Mouse (Mus musculus) c-Kit-positive CD71-negative TER-119-negative erythroid progenitor cells, embryonic 14.5 days (primary cell): Measurements from ENCODE around the gene Hoxa7.

Experiments used
- DNase-seq: peaks from one replicate; pipeline ENCODE4 v3.0.0-alpha.2; 2013; ENCODE audit warnings: low read depth

The Hoxa7 gene

DNA sequence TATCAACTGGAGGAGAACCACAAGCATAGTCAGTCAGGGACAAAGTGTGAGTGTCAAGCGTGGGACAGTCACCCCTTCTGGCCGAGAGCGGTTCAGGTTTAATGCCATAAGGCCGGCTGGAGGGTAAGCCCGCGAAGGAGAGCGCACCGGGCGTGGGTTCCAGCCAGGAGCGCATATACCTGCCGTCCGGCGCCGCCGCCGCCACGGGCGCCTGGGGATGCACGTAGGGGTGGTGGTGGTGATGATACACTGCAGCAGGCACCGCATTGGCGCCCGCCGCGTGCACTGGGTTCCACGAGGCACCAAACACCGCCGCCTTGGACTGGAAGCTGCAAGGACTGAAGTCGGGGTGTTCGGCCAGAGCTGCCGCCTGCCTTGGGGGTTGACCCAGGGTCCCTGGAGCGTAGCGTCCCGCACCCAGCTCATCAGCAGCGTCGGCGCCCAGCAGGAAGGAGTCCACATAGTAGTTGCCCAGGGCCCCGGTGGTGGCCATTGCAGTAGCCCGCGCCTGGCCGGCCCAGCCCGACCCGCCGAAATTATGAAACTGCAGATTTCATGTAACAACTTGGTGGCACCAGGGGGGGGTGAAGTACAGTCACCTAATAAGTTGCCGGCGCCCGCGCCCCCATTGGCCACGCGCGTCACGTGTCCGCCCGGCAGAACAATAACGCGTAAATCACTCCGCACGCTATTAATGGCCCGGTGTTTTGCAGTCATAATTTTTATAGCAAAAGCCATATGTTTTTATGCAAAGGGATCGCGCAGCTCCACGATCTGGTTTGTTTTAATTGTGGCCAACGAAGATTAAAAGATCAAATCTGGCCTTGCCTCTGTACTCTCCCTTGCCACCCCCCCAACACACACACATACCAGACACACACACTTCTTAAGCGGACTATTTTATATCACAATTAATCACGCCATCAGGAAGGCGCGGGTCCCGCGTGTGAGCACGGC, 4.2 kb upstream of the Hoxa7 start:
- no peak for DNase-seq

GRCm38 (mm10) chr6:52224895-52225611, 3.4 kb upstream of the Hoxa7 start:
- DNase-seq = no peak

GRCm38 (mm10) chr6:52223939-52224760, 2.5 kb upstream of the Hoxa7 start:
- no peak for DNase-seq

- no peak for DNase-seq
Observed at GRCm38 (mm10) chr6:52222729-52223128, 1.1 kb upstream of the Hoxa7 start.

GRCm38 (mm10) chr6:52221993-52222685, 485 bp upstream of the Hoxa7 start:
- DNase-seq = no peak

DNA sequence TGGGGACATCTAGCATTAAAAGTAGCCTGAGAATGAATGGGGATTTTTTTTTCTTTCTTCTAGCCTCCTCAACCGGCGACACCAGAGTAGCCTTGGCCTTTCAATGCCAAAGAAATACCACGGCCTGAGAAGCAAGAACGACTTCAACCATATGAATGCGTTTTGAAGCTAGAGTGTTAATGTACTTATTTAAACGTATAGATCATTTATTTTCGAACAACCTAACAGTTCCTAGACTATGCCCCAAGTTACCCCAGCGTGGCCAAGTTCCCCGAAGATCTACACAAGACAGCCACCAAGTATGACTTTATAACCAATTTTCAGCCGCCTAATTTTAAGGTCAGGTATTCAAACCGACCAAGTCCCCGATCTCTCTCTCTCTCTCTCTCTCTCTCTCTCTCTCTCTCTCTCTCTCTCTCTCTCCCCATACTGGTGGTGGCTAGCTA, 766 bp downstream of the Hoxa7 start:
- no peak for DNase-seq

DNA sequence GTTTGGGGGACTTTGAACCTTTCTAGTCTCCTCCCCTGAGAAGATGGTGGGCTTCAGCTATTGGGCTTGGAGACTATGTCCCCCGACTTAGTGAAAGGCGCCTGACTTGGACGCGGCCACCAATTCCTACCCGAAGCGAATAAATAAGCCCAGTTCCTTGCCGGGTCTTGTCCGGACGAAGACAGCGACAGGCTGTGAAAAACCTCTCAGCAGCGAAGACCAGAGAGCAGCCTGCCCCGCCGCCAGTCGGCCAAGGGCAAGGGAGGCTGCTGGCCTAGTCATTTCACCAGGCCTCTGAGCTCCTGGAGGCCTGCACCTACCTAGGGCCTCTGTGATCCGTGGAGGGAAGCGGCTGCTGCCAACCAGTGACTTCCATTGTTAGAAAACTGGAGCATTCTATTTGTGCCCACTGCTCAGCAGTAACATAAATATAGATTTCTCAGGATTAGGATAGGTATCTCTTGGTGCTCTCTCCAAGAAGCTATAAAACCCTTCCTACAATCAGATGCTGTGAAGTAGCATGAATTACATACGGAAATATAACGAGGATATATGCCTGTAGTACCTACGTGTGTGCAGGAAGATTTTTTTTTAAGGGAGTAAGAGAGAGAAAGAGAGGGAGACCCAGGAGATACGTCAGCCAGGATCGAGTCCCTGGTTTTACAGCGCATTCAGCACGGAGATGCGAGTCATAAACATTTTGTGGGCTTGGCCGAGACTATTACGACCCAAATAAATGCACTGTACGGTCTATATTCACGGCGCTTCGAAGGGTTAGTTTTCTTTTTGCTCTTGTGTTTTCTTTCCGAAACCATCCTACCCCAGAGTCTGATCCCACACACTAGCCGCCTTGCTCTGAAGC, 1.4 kb downstream of the Hoxa7 start:
- DNase-seq = no peak

- no peak for DNase-seq
Observed at GRCm38 (mm10) chr6:52219234-52219942, 2.3 kb downstream of the Hoxa7 start.

- DNase-seq = no peak
Observed at GRCm38 (mm10) chr6:52218643-52219215, 2.9 kb downstream of the Hoxa7 start.

- no peak for DNase-seq
Observed at GRCm38 (mm10) chr6:52217895-52218642, 3.6 kb downstream of the Hoxa7 start.

GRCm38 (mm10) chr6:52217459-52217768, 4.2 kb downstream of the Hoxa7 start:
- no peak for DNase-seq

DNA sequence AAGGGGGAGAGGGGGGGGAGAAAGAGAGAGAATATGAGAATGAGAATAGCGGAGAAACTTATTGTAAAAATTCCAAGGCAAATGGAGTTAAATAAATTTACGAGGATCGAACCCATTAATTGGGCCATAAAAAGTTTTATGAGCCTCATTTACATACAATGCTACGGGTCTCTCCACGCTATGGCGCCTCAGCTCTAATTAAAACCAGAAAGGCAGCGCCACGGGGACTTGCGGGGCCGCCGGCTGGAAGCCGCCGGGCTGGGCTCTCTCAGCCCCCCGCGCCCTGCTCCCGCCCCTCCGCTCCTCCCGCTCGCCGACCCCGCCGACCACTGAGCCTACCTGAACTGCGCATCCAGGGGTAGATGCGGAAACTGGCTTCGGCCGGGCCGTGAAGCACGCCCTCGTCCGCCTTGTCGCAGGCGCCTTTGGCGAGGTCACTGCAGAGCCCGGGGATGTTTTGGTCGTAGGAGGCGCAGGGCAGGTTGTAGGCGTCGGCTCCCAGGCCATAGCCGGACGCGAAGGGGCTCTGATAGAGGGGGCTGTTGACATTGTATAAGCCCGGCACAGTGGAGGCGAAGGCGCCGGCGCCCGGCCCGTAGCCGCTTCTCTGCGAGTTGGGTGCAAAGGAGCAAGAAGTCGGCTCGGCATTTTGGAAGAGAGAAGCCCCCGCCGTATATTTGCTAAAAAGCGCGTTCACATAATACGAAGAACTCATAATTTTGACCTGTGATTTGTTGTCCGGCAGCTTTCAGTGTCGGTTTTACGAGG, 4.8 kb downstream of the Hoxa7 start:
- DNase-seq = no peak

- no peak for DNase-seq
Observed at GRCm38 (mm10) chr6:52215771-52216535, 5.7 kb downstream of the Hoxa7 start.

DNA sequence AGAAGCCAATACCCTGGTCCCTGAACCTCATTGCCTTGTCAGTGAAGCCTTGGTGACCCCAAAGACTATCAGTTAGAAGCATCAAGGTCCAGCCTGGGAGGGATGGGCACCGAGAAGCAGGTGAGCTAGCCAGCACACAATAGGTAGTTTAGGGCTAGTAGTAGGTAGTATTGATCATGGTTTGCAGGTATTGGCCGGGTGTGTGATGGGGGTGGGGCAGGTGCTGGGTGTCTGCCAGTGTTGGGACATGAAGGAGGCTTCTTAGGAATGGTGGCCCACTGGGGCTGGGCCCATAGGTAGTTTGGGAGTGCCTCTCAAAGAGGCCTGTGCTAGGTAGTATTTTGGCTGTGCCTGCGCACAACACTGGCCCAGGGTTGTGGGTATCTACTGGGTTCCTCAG, 6.6 kb downstream of the Hoxa7 start:
- DNase-seq = no peak

- no peak for DNase-seq
Observed at GRCm38 (mm10) chr6:52214271-52214670, 7.4 kb downstream of the Hoxa7 start.

- DNase-seq = no peak
Observed at GRCm38 (mm10) chr6:52213119-52213986, 8.3 kb downstream of the Hoxa7 start, which contains the start of the genes Hoxa3 and Gm28308. Hoxa3 (minus strand) TSS chr6:52213336. Gm28308 (minus strand) TSS chr6:52213339.
